Comparison of ENCODE assay signal across 10 mouse cellular contexts in the genomic region with DNA sequence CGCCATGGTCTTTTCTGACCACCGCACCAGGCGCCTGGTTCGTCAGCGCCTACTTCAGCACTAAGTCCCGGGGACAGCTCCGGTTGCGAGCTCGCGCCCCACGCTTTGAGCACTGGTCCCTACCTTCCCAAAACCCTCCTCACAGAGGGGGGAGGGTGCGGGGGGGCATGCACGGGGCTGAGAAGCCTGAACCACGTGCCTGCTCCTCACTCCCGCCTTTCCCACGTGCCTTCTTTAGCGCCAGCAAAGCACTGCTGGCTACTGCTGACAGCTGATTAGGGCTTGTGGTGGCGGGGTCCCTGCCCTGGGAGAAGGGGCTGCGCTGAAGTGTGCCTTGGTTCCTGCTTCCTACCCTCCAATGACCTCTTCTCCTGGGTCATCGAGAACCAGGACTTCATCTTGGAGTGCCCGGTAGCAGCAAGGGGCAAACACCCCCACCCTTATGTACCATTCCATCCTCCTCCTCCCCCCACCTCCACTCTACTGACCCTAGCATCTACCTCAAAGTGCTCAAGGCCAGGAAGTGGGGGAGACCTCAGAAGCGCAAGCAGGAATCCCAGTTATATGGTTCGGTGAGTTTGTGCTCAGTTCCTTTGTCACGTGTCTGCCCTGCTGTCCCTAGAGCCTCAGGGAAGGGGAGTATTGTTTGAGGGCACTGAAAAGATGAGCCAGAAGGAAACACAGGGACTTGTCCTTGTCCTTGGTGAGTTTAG. TPM values are rescaled to one million over a fixed set of nuclear protein-coding genes. Genes with fewer than 3 reads are reported as not detected.
A peak's percentile ranks its signal among the peaks of the same experiment; 100 is the strongest.
DNase-seq lines count a peak whose midpoint lies in the region; ATAC-seq and TF ChIP-seq lines count a peak whose summit lies in the region.
"Had no signal": no experiment of that assay in that cellular context is flagged by ENCODE, and none has a peak within 500 bp of the region (broad histone marks: within the 10 kb centered on the region; RNA-seq: fewer than 3 reads in every experiment).

Gene Cplx3, minus strand, starts transcription at position 143 of the 713 bp plus-strand sequence.

- H3K9ac ChIP-seq in heart, embryonic 14.5 days (ENCODE audit: low read length), result no peak within 1 kb of the TSS
- H3K9ac ChIP-seq in kidney, postnatal 0 days (ENCODE audit: low read depth, low read length), result no peak within 1 kb of the TSS
- no peak within 1 kb of the TSS for H3K9ac ChIP-seq in midbrain, embryonic 12.5 days (replicated peaks)

- H3K27me3 ChIP-seq in heart, embryonic 14.5 days (ENCODE audit: control insufficient read depth, insufficient read depth, low read length), result peaks cover 44% of the 10 kb centered on the region
- H3K27me3 ChIP-seq in kidney, postnatal 0 days (ENCODE audit: insufficient read depth, low read length), result no peaks in the 10 kb centered on the region
- peaks cover 26% of the 10 kb centered on the region for H3K27me3 ChIP-seq in midbrain, embryonic 12.5 days

- no peak within 1 kb of the TSS for H3K4me3 ChIP-seq in heart, embryonic 14.5 days (ENCODE audit: control insufficient read depth in 1 of 2, insufficient read depth in 1 of 2, low read depth in 1 of 2, low read length in 2 of 2)
- no peak within 1 kb of the TSS for H3K4me3 ChIP-seq in kidney, postnatal 0 days (replicated peaks; ENCODE audit: low read depth, low read length)
- H3K4me3 ChIP-seq in midbrain, embryonic 12.5 days, result 0 out of 2 replicates have a peak within 1 kb of the TSS, but pooled peaks have one; percentile 20

- no peak within 1 kb of the TSS for H3K27ac ChIP-seq in heart, embryonic 14.5 days (replicated peaks in 1 of 2; ENCODE audit: control insufficient read depth in 1 of 2, insufficient read depth in 1 of 2, low read depth in 2 of 2, low read length in 2 of 2)
- no peak within 1 kb of the TSS for H3K27ac ChIP-seq in kidney, postnatal 0 days
- no peak within 1 kb of the TSS for H3K27ac ChIP-seq in midbrain, embryonic 12.5 days (replicated peaks)
- H3K27ac ChIP-seq: macrophage had no signal

- no peak for TF ChIP-seq CTCF in kidney, postnatal 0 days (IDR thresholded peaks at IDR 0.05; ENCODE audit: low read depth)

- H3K9me3 ChIP-seq in heart, embryonic 14.5 days (ENCODE audit: control insufficient read depth, low read length), result no peaks in the 10 kb centered on the region
- no peaks in the 10 kb centered on the region for H3K9me3 ChIP-seq in kidney, postnatal 0 days (replicated peaks; ENCODE audit: low read length)
- H3K9me3 ChIP-seq in midbrain, embryonic 12.5 days, result no peaks in the 10 kb centered on the region

- peaks cover 12 to 19% of the 10 kb centered on the region in 2 experiments for H3K4me1 ChIP-seq in heart, embryonic 14.5 days (ENCODE audit: control insufficient read depth in 2 of 2, insufficient read depth in 2 of 2, low read length in 2 of 2)
- H3K4me1 ChIP-seq in kidney, postnatal 0 days (replicated peaks; ENCODE audit: insufficient read depth, low read length), result 0 out of 2 replicates have a peak, but pooled peaks cover 1% of the 10 kb centered on the region
- peaks cover 18% of the 10 kb centered on the region for H3K4me1 ChIP-seq in midbrain, embryonic 12.5 days

- H3K36me3 ChIP-seq in heart, embryonic 14.5 days (ENCODE audit: control insufficient read depth, insufficient read depth, low read length), result no peaks in the 10 kb centered on the region
- H3K36me3 ChIP-seq in kidney, postnatal 0 days (ENCODE audit: insufficient read depth, low read length), result no peaks in the 10 kb centered on the region
- H3K36me3 ChIP-seq in midbrain, embryonic 12.5 days, result no peaks in the 10 kb centered on the region

- no peak for DNase-seq in left cerebral cortex, adult 8-10 months (ENCODE audit: low spot score in 2 of 2)
- DNase-seq in left cerebral cortex, adult 11 months (ENCODE audit: low spot score), result no peak
- peak; percentile 44 to 61 for DNase-seq in adrenal gland, postnatal 36 days
- peak; percentile 81 for DNase-seq in kidney, postnatal 0 days (ENCODE audit: low spot score)
- peak; percentile 78 for DNase-seq in thymus, postnatal 4 days
- no peak for DNase-seq in c-Kit-positive CD71-positive TER-119-positive erythroid progenitor cells, embryonic 14.5 days (ENCODE audit: low spot score)

- WGBS in heart, embryonic 14.5 days, result 4% methylated on average over 24 of the region's 24 CpGs
- 5% methylated on average over 24 of the region's 24 CpGs for WGBS in kidney, postnatal 0 days
- 5% methylated on average over 24 of the region's 24 CpGs for WGBS in midbrain, embryonic 12.5 days

- peak within 1 kb of the TSS; percentile 21 for H3K4me2 ChIP-seq in heart, embryonic 14.5 days (ENCODE audit: low read length)
- no peak within 1 kb of the TSS for H3K4me2 ChIP-seq in kidney, postnatal 0 days (ENCODE audit: low read length)
- peak within 1 kb of the TSS; percentile 43 for H3K4me2 ChIP-seq in midbrain, embryonic 12.5 days (replicated peaks)

- ATAC-seq in heart, embryonic 14.5 days (ENCODE audit: insufficient number of reproducible peaks, insufficient read depth, low FRiP score, low read depth), result 0 out of 2 replicates have a peak, but pooled peaks have one; percentile 27
- peak; percentile 86 for ATAC-seq in kidney, postnatal 0 days (replicated peaks; ENCODE audit: low FRiP score, low read depth)
- ATAC-seq in midbrain, embryonic 12.5 days (ENCODE audit: low FRiP score, low read depth), result peak; percentile 30; the same call in 1 of the 2 replicates

RNA-seq across cellular contexts. Expression of gene Cplx3, which starts in this region (rescaled TPM):
- total RNA-seq in left cerebral cortex, adult 8-10 months (2022), result 10 to 100 TPM; 15.3 to 21.3 (median 19.1) TPM
- not detected for total RNA-seq in adrenal gland, postnatal 36 days (2021)
- not detected in 2 replicates for polyA plus RNA-seq in heart, embryonic 14.5 days (2014; fragmentation: Nextera tagmentation; extraction: Ambion mirVana)
- 0.04 TPM in 1 of 2 replicates, not detected in the other for polyA plus RNA-seq in kidney, postnatal 0 days (2015; fragmentation: Nextera tagmentation; extraction: Ambion mirVana)
- polyA plus RNA-seq in midbrain, embryonic 12.5 days (2016; fragmentation: Nextera tagmentation; extraction: Ambion mirVana), result 3.7 and 4.8 TPM in 2 replicates
- total RNA-seq: adrenal gland, adult 18-20 months had no signal
- polyA plus RNA-seq: macrophage had no signal

Comparison
In these comparisons a context has a peak if more than half of its experiments do, and no peak if none do; other contexts are left out.
1. RNA of gene Cplx3 (total RNA-seq): 15.3 to 21.3 TPM in left cerebral cortex, adult 8-10 months; not detected in adrenal gland, postnatal 36 days; every median in the first group is over 10 times any median in the second.
2. Peak in DNase-seq in adrenal gland, postnatal 36 days; RNA of the gene not detected or under 1 TPM.
3. Peak in ATAC-seq and H3K4me2 ChIP-seq in heart, embryonic 14.5 days; RNA of the gene not detected or under 1 TPM.
4. Peak in DNase-seq and ATAC-seq in kidney, postnatal 0 days; RNA of the gene not detected or under 1 TPM.
5. ATAC-seq: peak in every context shown above with its lines; median percentile 86 in kidney, postnatal 0 days; 30 in midbrain, embryonic 12.5 days; 27 in heart, embryonic 14.5 days.